Mouse (Mus musculus) forebrain, embryonic 10.5 days (tissue): ENCODE results near the gene Oat. TPM values are rescaled to one million over a fixed set of nuclear protein-coding genes. Genes with fewer than 3 reads are reported as not detected.

Experiments used
- DNase-seq: peaks from one replicate; pipeline ENCODE4 v3.0.0-alpha.2; 2017; ENCODE audit warnings: low spot score; ENCODE audit errors: extremely low spot score
- H3K27ac ChIP-seq: fragments of 300-500 bp; sonication (generic); 2 replicates; pipeline ENCODE4 v1.5.1; 2016; ENCODE audit warnings: mild to moderate bottlenecking
- H3K27me3 ChIP-seq: fragments of 300-500 bp; sonication (generic); 2 replicates; pipeline ENCODE4 v1.6.1; 2016; ENCODE audit warnings: mild to moderate bottlenecking; ENCODE audit not compliant: poor library complexity, severe bottlenecking
- H3K36me3 ChIP-seq: fragments of 300-500 bp; sonication (generic); replicated peaks from 2 replicates; pipeline ENCODE4 v1.6.1; 2016; ENCODE audit warnings: mild to moderate bottlenecking, moderate library complexity
- H3K4me1 ChIP-seq: fragments of 300-500 bp; sonication (generic); 2 replicates; pipeline ENCODE4 v1.6.1; 2016
- H3K4me3 ChIP-seq: fragments of 300-500 bp; sonication (generic); 2 replicates; pipeline ENCODE4 v1.5.1; 2016; ENCODE audit warnings: mild to moderate bottlenecking, moderate library complexity
- H3K9me3 ChIP-seq: fragments of 300-500 bp; sonication (generic); 2 replicates; pipeline ENCODE4 v1.6.1; 2016; ENCODE audit warnings: mild to moderate bottlenecking, moderate library complexity
- WGBS: fragments of 180-500 bp; shearing (Covaris S2); methylation state at CpG from one replicate; pipeline ENCODE4 v1.1.7; 2016; 5-methylcytosine and 5-hydroxymethylcytosine counted together
- polyA plus RNA-seq: library from polyadenylated mRNA; unstranded; fragments of >200 nt; fragmentation: Nextera tagmentation; extraction: Ambion mirVana; gene quantifications from 2 replicates; pipeline ENCODE4 v1.2.1, GENCODE M21; 2016

Gene Oat
- polyA plus RNA-seq, 1 experiment from 2014 or later = 129 TPM

DNA sequence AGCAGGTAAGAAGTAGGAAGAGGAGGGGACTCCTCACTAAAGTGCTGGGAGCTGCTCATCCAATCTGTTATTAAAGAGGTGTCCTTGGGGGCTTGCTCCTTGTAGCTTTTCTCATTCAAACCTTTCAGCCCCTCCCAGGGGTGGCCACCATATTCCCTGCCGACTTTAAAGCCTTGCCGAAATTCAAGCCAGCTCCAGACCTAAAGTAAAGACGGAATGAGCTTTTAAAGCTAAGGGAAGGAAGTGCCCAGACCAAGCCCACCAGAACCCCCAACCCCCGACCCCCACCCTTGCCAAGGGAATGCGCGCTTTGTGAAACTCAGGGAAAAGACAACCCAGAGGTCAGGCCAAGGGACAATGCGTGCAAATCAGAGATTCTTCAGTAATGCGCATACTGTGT is 24.7 kb upstream of the Oat start:
- H3K4me1 ChIP-seq = peaks cover 48% of the 10 kb centered on the region
- H3K27ac ChIP-seq = no peak overlapping the region
- H3K36me3 ChIP-seq = no peaks in the 10 kb centered on the region
- WGBS = 2% methylated on average over 8 of the region's 8 CpGs
- peaks cover 100% of the 10 kb centered on the region for H3K27me3 ChIP-seq
- no peak overlapping the region for H3K4me3 ChIP-seq
- no peak for DNase-seq
- H3K9me3 ChIP-seq = no peaks in the 10 kb centered on the region

DNA sequence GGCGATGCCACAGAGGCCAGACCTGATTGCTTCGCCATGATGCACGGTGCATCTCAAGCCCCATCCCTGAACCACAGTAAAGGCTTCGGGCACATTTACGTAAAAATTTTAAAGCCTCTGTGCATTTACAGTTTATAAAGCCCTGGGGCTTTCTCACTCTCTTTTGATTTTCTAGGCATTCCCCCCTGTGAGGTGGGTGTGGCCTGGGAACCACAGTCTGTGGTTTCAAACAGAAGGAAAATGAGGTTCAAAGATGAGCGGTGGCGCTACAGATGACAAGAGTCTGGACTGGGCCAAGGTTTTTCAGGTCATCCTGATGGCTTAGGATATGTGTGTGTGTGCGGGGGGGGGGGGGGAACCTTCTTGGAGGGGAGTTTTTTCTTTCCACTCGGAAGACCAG is 23.8 kb upstream of the Oat start:
- Histone ChIP-seq H3K4me3 (peak overlapping the region; percentile 56), H3K36me3 (no peaks in the 10 kb centered on the region), H3K27me3 (peaks cover 100% of the 10 kb centered on the region), H3K27ac (no peak overlapping the region), H3K4me1 (peaks cover 48% of the 10 kb centered on the region), H3K9me3 (no peaks in the 10 kb centered on the region)
- WGBS = 0% methylated on average over 9 of the region's 9 CpGs
- DNase-seq = no peak

DNA sequence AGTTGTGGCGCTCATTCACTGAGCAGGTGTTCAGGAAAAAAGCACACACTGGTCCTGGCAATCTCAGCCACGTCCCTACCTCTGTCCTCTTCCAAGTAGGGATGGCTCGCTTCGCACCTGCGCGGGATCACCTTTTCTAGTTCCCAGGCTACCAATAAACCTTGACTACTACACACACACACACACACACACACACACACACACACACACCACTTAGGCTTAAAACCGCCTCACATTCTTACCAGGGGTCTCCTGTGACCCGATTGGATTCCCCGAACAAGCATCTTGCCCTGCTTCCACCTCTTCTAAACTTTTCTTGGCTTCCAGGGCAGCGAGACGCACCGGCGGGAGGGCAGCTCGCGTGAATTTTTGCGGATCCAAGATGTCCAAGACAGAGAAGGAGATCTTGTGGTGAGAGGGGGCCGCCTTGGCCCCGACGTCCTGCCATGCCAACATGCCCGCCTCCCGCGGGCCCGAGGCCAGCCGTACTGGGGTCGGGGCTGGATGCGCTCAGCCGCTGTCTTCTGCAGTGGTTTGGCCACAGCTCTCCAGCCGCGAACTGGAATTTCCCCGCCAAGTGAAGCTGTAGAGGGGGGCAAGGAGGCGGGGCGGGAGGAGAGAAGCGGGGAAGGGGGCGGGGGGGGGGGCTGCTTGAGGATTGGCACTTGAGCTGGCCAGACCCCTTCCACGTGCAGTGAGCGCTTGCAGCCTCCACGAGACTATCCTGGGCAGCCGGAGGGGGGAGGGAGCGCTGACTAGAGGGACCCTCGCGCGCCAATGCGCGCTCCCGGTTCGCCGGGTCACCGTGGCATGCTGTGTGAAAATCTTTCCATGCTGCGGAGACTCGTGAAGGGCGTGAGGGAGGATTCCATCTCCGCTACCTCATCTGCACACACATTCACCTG is 23.1 kb upstream of the Oat start, which contains the start of gene Nkx1-2:
Gene Nkx1-2 (minus strand): TSS at position 567 of the 905 bp plus-strand sequence.
- Histone ChIP-seq H3K4me1 (peaks cover 48% of the 10 kb centered on the region), H3K27ac (no peak within 1 kb of the TSS), H3K4me3 (peak within 1 kb of the TSS; percentile 56), H3K9me3 (no peaks in the 10 kb centered on the region), H3K27me3 (peaks cover 100% of the 10 kb centered on the region), H3K36me3 (no peaks in the 10 kb centered on the region)
- peak; percentile 38 for DNase-seq
- under 1% methylated on average over 48 of the region's 52 CpGs for WGBS

DNA sequence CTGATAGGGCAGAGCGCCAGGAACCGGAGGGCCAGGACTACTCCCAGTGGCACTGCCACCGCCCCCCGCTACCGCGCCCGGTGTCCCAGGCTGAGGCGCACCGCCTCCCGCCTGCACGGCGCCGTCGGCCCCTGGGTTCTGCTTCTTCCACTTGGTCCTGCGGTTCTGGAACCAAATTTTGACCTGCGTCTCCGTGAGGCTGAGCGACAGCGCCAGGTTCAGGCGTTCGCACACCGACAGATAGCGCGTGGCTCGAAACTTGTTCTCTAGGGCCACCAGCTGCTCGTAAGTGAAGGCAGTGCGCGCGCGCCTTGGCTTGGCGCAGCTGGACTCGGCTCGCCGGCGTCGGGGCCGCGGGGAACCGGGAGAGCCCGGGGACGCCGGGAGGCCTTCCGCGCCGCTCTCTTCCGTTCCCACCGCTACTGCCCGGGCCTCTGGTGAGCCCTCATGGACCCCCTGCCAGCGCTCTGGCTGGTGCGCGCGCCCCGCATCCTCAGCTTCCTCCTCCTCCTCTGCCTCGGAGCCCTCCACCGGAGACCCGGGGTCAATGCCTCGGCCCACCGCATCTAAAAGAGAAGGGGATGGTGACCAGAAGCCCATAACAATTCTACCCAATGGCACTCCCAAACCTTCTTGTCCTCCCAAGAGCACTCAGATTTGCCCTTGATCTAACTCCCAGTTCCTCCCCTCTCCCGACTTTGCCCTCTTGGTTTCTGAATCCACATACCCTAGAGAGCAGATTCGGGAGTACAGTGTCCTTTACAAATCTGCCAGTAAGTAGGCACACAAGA is 21.2 kb upstream of the Oat start:
- Histone ChIP-seq H3K9me3 (no peaks in the 10 kb centered on the region), H3K4me1 (peaks cover 48% of the 10 kb centered on the region), H3K27ac (no peak overlapping the region), H3K27me3 (peaks cover 99% of the 10 kb centered on the region), H3K36me3 (no peaks in the 10 kb centered on the region), H3K4me3 (peak overlapping the region; percentile 57)
- DNase-seq = peak; percentile 51
- WGBS = under 1% methylated on average over 55 of the region's 60 CpGs

DNA sequence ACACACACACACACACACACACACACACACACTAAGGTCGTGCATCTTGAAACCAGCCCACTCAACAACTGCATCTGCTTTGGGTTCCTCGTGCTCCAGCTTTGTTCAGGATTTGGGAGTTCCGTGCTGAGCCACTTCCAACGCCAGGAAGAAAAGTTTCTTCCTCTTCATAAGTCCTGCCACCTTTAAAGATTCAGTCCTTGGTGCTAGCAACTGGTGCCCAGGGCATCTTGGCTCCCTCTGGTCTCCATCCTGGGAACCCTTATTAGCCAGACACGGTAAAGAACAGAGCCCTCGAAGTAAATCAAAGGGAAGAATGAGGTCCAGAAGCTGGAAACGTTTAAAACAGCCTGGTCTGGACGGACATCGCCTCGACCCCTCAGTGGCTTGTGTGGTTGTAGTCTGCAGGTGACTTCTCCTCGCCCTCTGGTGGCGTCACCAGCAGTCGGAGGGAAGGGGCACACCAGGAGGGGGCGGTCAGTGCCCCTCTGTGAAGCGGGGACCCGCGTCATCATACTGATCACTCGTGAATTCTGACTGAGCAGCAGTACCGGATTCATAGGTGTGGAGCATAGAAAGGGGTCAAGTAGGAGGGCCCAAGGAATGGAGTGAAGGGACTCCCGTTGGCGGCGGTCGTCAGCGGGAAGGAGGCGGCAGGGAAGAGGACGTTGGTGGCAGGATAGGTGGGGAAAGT is 20.5 kb upstream of the Oat start:
- 3% methylated on average over 26 of the region's 26 CpGs for WGBS
- Histone ChIP-seq H3K4me1 (peaks cover 48% of the 10 kb centered on the region), H3K36me3 (no peaks in the 10 kb centered on the region), H3K27me3 (peaks cover 98% of the 10 kb centered on the region), H3K4me3 (peak overlapping the region; percentile 57), H3K9me3 (no peaks in the 10 kb centered on the region), H3K27ac (no peak overlapping the region)
- DNase-seq = no peak

DNA sequence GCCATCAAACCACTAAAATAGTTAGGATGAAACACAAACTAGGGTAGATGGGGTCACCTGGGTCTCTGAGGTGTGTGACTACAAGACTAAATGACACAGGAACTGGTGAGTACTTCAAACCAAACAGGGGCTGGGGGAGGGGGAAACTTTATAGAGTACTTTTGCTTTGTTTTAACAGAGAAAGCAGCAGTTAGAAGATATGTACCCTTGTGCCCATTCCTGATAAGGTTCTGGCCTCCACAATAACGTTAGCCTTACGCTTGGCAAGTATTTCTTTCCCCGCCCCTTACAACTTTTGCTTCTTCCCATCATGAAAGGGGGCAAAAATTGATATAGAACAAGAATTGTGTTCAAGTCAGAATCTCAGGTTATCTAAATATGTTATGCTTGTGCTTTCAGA is 19.6 kb upstream of the Oat start:
- Histone ChIP-seq H3K9me3 (no peaks in the 10 kb centered on the region), H3K4me1 (peaks cover 41% of the 10 kb centered on the region), H3K4me3 (no peak overlapping the region), H3K27ac (no peak overlapping the region), H3K36me3 (no peaks in the 10 kb centered on the region), H3K27me3 (peaks cover 97% of the 10 kb centered on the region)
- no peak for DNase-seq
- 80% methylated on average over 3 of the region's 3 CpGs for WGBS

DNA sequence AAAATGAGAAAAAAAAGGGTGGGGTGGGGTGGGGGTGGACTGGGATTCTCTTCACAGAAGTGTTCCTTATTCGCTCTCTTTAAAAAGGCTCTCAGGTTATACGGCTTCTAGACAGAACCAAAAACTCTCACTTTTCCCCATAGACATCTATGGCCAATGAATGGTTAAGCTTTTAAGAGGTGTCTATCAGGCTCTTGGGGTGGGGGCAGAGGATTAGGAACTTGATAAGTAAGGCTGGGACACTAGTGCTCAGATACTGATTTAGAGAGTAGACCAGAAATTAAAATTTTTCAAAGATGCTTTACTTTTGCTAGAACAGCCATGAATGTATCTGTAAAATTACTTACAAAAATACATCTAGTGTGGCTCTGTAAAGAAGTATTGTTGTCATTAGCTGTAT is 18.1 kb upstream of the Oat start:
- Histone ChIP-seq H3K27ac (no peak overlapping the region), H3K9me3 (no peaks in the 10 kb centered on the region), H3K4me3 (no peak overlapping the region), H3K27me3 (peaks cover 82% of the 10 kb centered on the region), H3K4me1 (peaks cover 26% of the 10 kb centered on the region), H3K36me3 (no peaks in the 10 kb centered on the region)
- WGBS = 90% methylated on average over 2 of the region's 2 CpGs
- no peak for DNase-seq

DNA sequence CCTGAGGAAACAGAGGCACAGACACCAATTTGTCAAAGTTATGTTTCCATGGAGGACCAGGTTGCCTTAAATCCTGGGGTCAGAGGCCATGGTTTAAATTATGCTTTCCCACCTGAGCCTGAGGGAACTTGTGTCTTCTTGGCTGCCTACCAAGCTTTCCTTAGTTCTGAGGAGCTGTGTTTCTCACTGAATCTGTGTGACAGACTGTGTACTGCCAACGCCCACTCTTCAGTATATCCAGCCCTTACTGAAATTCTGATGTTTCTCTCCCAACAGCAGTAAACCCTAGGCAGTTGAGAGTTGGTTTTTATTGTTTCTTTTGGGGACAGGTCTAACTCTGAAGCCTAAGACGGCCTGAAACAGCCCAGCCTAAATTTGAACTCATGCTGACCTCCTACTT is 17.6 kb upstream of the Oat start:
- Histone ChIP-seq H3K27ac (no peak overlapping the region), H3K27me3 (peaks cover 77% of the 10 kb centered on the region), H3K36me3 (no peaks in the 10 kb centered on the region), H3K4me1 (peaks cover 21% of the 10 kb centered on the region), H3K9me3 (no peaks in the 10 kb centered on the region), H3K4me3 (no peak overlapping the region)
- no peak for DNase-seq
- WGBS = 78% methylated on average over 2 of the region's 2 CpGs

DNA sequence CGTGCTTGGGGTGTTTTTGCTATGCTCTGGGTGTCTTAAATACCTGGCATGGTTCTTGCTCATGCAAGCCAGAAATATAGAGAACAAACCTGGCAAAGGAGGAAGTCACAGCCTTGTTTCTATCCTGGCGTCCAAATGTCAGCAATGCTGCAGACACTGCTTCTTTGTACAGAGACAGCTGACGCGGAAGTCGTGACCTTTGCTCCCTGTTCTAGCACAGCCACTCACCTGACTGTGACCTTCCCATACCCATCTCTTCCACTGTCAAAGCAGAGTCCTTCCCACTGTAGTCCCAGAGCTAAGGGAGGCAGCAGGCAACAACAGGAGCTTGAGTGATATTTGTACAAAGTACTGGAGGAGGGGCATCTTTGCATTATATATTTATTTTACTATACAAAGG is 13.4 kb upstream of the Oat start:
- Histone ChIP-seq H3K9me3 (no peaks in the 10 kb centered on the region), H3K4me3 (no peak overlapping the region), H3K27me3 (peaks cover 35% of the 10 kb centered on the region), H3K4me1 (no peaks in the 10 kb centered on the region), H3K27ac (no peak overlapping the region), H3K36me3 (no peaks in the 10 kb centered on the region)
- WGBS = 58% methylated on average over 5 of the region's 5 CpGs
- no peak for DNase-seq

DNA sequence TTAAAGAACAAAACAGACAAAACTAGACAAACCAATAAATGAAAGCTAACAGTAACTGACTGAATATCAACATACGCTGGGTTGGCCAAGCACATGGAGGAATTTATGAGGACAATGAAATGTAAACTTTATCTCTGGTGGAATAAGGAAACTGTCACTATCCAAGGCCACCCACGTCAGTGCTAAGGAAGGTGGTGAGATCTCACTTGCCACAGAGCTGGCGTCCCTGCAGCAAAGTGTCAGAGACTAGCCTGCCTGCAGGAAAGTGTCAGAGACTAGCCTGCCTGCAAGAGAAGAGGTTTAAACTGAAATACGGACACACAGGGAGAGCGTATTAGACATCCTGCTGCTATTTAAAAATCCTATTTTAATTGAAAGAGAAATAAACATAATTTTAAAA is 11.0 kb upstream of the Oat start:
- no peak for DNase-seq
- Histone ChIP-seq H3K27ac (no peak overlapping the region), H3K9me3 (no peaks in the 10 kb centered on the region), H3K4me3 (no peak overlapping the region), H3K4me1 (no peaks in the 10 kb centered on the region), H3K36me3 (no peaks in the 10 kb centered on the region), H3K27me3 (peaks cover 11% of the 10 kb centered on the region)
- WGBS = 74% methylated on average over 5 of the region's 5 CpGs

DNA sequence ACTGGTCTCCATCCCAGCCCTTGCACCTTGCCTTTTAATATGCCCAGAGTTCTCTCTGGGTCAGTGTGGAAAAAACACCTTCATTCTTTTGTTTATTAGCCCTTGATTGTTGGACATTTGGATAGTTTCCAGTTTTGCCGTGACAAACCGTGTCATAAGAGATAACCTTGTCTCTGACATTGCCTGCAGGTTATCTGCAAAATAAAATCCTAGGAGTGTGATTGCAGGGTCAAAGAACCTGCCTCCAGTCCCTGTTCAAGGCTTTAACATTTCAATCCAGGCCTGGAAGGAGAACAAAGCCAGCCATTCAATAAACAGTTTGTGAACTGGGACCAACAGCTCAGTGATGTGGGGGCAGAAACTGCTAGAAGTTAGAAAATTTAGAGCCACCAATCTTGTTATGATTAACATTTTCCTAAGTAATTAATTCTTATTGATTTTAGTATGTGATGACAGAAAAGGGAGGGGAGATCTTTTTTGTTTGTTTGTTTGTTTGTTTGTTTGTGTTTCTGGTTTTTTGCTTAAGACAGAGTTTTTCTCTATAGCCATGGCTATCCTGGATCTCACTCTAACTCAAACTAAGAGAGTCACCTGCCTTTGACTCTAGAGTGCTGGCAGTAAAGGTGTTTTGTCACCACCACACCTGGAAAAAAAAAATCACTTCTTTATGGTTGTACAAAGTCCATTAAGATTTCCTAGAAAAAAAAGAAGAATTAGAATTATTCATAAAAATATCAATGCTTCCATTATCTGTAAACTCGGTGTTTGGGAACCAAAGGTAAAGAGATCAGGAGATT is 9.7 kb upstream of the Oat start:
- H3K4me1 ChIP-seq = no peaks in the 10 kb centered on the region
- no peaks in the 10 kb centered on the region for H3K36me3 ChIP-seq
- no peak overlapping the region for H3K4me3 ChIP-seq
- H3K27ac ChIP-seq = no peak overlapping the region
- 86% methylated on average over 3 of the region's 3 CpGs for WGBS
- H3K27me3 ChIP-seq = peaks cover 8% of the 10 kb centered on the region
- DNase-seq = no peak
- no peaks in the 10 kb centered on the region for H3K9me3 ChIP-seq

DNA sequence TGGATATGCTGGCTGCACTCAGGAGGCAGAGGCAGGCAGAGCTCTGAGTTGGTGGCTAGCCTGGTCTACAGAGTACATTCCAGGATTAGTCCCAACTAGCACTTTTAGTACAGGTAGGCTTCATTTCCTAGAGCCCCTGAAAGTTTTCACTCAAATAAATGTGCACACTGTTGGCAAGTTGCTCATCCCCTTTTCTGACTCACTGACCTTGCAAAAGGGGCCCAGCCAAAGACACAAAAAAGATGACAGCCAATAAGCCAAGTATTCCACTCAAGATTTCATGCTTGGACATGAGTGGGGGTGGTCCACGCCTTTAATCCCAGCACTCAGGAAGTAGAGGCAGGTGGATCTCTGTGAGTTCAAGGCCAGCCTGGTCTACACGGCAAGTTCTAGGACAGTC is 5.2 kb upstream of the Oat start:
- no peaks in the 10 kb centered on the region for H3K9me3 ChIP-seq
- no peaks in the 10 kb centered on the region for H3K36me3 ChIP-seq
- peaks cover 4% of the 10 kb centered on the region for H3K4me1 ChIP-seq
- peaks cover 48% of the 10 kb centered on the region for H3K27me3 ChIP-seq
- H3K27ac ChIP-seq = no peak overlapping the region
- 91% methylated on average over 2 of the region's 2 CpGs for WGBS
- no peak overlapping the region for H3K4me3 ChIP-seq
- DNase-seq = no peak
